Mouse (Mus musculus): ENCODE measurements around the gene Kcne2. TPM values are rescaled to one million over a fixed set of nuclear protein-coding genes. Genes with fewer than 3 reads are reported as not detected.

The Kcne2 gene
- 0.15 TPM in 1 of 2 replicates, not detected in the other for polyA plus RNA-seq (2015; fragmentation: Nextera tagmentation; extraction: Ambion mirVana)

GRCm38 (mm10) chr16:92292101-92292500, at the start of gene Kcne2:
Gene Kcne2, plus strand, starts transcription at chr16:92292389.

GRCm38 (mm10) chr16:92300649-92301411, 8.6 kb downstream of the Kcne2 start, which contains the start of gene Smim11:
Gene Smim11, plus strand, starts transcription at chr16:92301286.

DNA sequence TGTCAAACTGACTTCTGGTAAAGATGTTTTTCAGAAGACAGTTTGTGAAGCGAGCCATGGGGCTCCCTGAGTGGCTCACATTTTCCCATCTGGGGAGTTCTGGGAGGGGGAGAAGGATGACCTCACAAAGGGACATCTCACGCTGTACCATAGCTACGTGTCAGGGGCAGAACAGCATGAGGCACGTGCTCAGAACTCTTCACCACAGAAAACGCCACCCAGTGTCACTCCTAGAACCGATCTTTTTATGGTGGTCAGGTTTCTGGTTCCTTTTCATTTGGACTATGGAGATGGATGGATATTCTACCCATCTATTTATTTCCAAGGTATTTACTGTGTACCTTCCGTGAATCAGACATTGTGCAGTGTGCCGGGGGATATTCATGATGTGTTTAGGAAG, 29.2 kb downstream of the Kcne2 start, which contains the start of gene Fam243:
Gene Fam243, minus strand, starts transcription at position 101 of the 400 bp plus-strand sequence.

Other genes with a start within 250 kb of the Kcne2 start
- 50.4 and 59.5 TPM in 2 replicates for gene Mrps6, start 234.1 kb upstream of the Kcne2 start, polyA plus RNA-seq (2015; fragmentation: Nextera tagmentation; extraction: Ambion mirVana)
- gene Gm49711, start 234.1 kb upstream of the Kcne2 start, polyA plus RNA-seq (2015; fragmentation: Nextera tagmentation; extraction: Ambion mirVana): 0.16 TPM in 1 of 2 replicates, not detected in the other
- gene Slc5a3, start 234.1 kb upstream of the Kcne2 start, polyA plus RNA-seq (2015; fragmentation: Nextera tagmentation; extraction: Ambion mirVana): 1.9 and 2.2 TPM in 2 replicates
- 86.5 and 89.9 TPM in 2 replicates for gene Smim11, start 8.9 kb downstream of the Kcne2 start, polyA plus RNA-seq (2015; fragmentation: Nextera tagmentation; extraction: Ambion mirVana)
- gene Fam243, start 29.1 kb downstream of the Kcne2 start, polyA plus RNA-seq (2015; fragmentation: Nextera tagmentation; extraction: Ambion mirVana): not detected in 2 replicates
- not detected in 2 replicates for gene Kcne1, start 67.1 kb downstream of the Kcne2 start, polyA plus RNA-seq (2015; fragmentation: Nextera tagmentation; extraction: Ambion mirVana)
- gene Rcan1, start 178.5 kb downstream of the Kcne2 start, polyA plus RNA-seq (2015; fragmentation: Nextera tagmentation; extraction: Ambion mirVana): 13.9 and 20.2 TPM in 2 replicates
- 0.05 and 0.12 TPM in 2 replicates for gene Clic6, start 193.3 kb downstream of the Kcne2 start, polyA plus RNA-seq (2015; fragmentation: Nextera tagmentation; extraction: Ambion mirVana)